Mouse (Mus musculus) liver, embryonic 14.5 days (tissue): ENCODE data around the gene Ints5. TPM values are rescaled to one million over a fixed set of nuclear protein-coding genes. Genes with fewer than 3 reads are reported as not detected.

Experiments used
- ATAC-seq: fragments of 200-750 bp; cut with Nextera tagmentation; 2 replicates; pipeline ENCODE4 v1.8.0; 2017; ENCODE audit warnings: moderate number of reproducible peaks, mild to moderate bottlenecking, moderate library complexity; ENCODE audit not compliant: insufficient read depth
- DNase-seq, 3 experiments: peaks; one replicate each; pipeline ENCODE4 v3.0.0-alpha.2; 2012 to 2013; ENCODE audit warnings: low read depth in 3 of 3, low spot score in 3 of 3
- H3K27ac ChIP-seq: fragments of 300-500 bp; sonication (generic); 2 replicates; pipeline ENCODE4 v1.5.1; 2014; ENCODE audit warnings: moderate library complexity, mild to moderate bottlenecking, control low read depth, inconsistent platforms
- H3K27me3 ChIP-seq: fragments of 300-500 bp; sonication (generic); 2 replicates; pipeline ENCODE4 v1.6.1; 2014; ENCODE audit warnings: mild to moderate bottlenecking, low read length, moderate library complexity; ENCODE audit not compliant: control insufficient read depth, insufficient read depth
- H3K36me3 ChIP-seq: fragments of 300-500 bp; sonication (generic); replicated peaks from 2 replicates; pipeline ENCODE4 v1.6.1; 2014; ENCODE audit warnings: low read depth; ENCODE audit not compliant: control insufficient read depth, insufficient read depth
- H3K4me1 ChIP-seq, 2 experiments: fragments of 200-500 bp in 1 of 2; fragments of 300-500 bp in 1 of 2; sonication (generic) in 1 of 2; replicated peaks; 2 replicates each; pipeline ENCODE4 v1.6.1; 2012 to 2014; ENCODE audit warnings: antibody characterized with exemption in 1 of 2, inconsistent platforms in 1 of 2, low read length in 1 of 2; ENCODE audit not compliant: control insufficient read depth in 2 of 2, insufficient read depth in 2 of 2
- H3K4me2 ChIP-seq: fragments of 300-500 bp; sonication (generic); 2 replicates; pipeline ENCODE4 v1.6.1; 2014; ENCODE audit warnings: low read depth, mild to moderate bottlenecking, control low read depth, moderate library complexity
- H3K4me3 ChIP-seq, 2 experiments: fragments of 200-500 bp in 1 of 2; fragments of 300-500 bp in 1 of 2; sonication (generic) in 1 of 2; 2 replicates each; pipeline ENCODE4 v1.5.1; 2012 to 2014; ENCODE audit warnings: low read depth in 2 of 2, low read length in 2 of 2, mild to moderate bottlenecking in 2 of 2, control low read depth in 1 of 2, inconsistent platforms in 1 of 2, moderate library complexity in 1 of 2; ENCODE audit not compliant: insufficient read depth in 1 of 2
- H3K9ac ChIP-seq: fragments of 300-500 bp; sonication (generic); replicated peaks from 2 replicates; pipeline ENCODE4 v1.6.1; 2014; ENCODE audit warnings: mild to moderate bottlenecking, control low read depth, moderate library complexity
- H3K9me3 ChIP-seq: fragments of 300-500 bp; sonication (generic); 2 replicates; pipeline ENCODE4 v1.6.1; 2016; ENCODE audit warnings: low read length, mixed read lengths; ENCODE audit not compliant: control insufficient read depth
- CTCF ChIP-seq: IDR thresholded peaks from 2 replicates; pipeline ENCODE4 v1.5.1; 2016; ENCODE audit warnings: antibody characterized with exemption, low read depth, control low read depth
- EP300 ChIP-seq: IDR thresholded peaks from 2 replicates; pipeline ENCODE4 v1.6.1; 2016; ENCODE audit warnings: antibody characterized with exemption, low read depth
- WGBS: fragments of 180-500 bp; shearing (Covaris S2); extraction: QIAGEN DNeasy Blood & Tissue Kit; methylation state at CpG from one replicate; pipeline ENCODE4 v1.1.7; 2014; ENCODE audit not compliant: insufficient replicate concordance; 5-methylcytosine and 5-hydroxymethylcytosine counted together
- polyA plus RNA-seq, 2 experiments: library from polyadenylated mRNA; depleted of rRNA in 1 of 2; stranded (reverse) in 1 of 2; unstranded in 1 of 2; fragments of >200 nt; fragmentation: Nextera tagmentation in 1 of 2; extraction: Ambion mirVana in 1 of 2; gene quantifications; 2 replicates each; pipeline versions ENCODE4 v1.2.1 to v1.2.3; 2012 to 2014

The Ints5 gene
- polyA plus RNA-seq, 2 experiments: 12.2 to 14.7 TPM

DNA sequence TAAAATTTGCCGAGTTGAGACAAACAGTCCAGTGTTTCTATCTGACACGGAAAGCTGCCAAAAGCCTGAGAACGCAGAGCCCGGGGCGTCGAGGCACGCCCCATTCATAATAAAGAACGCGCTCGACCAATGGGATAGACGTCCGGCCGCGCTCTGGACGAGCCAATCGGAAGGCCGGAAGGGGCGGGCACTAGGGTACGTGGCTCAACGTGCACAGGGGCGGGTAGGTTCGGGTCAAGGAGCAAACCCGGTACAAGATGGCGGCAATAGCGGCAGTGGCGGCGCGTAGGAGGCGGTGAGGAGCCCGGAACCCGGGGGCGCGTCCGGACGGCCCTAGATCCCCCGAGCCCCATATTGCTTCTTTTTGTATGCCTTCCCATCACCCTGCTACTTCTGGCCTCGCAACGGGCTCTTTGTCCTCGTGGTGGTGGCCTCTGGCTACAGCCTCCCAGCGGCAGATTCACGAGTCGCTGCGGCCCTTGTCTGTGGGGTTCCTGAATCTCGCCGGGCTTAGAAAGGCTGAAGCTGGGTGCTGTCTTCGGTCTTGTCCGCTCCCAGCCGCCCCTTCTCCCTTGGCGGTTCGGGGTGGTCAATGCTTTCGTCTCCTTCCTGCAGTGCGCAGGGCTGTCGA, 5.2 kb downstream of the Ints5 start, which contains the start of gene Ganab:
Gene Ganab, plus strand, starts transcription at position 207 of the 631 bp plus-strand sequence.
- ATAC-seq (peak; percentile 98), DNase-seq (peak; percentile 94 to 96 (median 96))
- Histone ChIP-seq H3K4me2 (peak within 1 kb of the TSS; percentile 76), H3K9ac (peak within 1 kb of the TSS; percentile 91), H3K4me1 (peaks cover 8 to 23% of the 10 kb centered on the region in 2 experiments), H3K9me3 (no peaks in the 10 kb centered on the region), H3K27me3 (no peaks in the 10 kb centered on the region), H3K4me3 (peak within 1 kb of the TSS; percentile 75 to 85), H3K36me3 (peaks cover 21% of the 10 kb centered on the region), H3K27ac (peak within 1 kb of the TSS; percentile 49)
- WGBS: under 1% methylated on average over 53 of the region's 53 CpGs
- TF ChIP-seq CTCF (peak; percentile 43), EP300 (no peak; the same call in 1 of the 2 replicates)

DNA sequence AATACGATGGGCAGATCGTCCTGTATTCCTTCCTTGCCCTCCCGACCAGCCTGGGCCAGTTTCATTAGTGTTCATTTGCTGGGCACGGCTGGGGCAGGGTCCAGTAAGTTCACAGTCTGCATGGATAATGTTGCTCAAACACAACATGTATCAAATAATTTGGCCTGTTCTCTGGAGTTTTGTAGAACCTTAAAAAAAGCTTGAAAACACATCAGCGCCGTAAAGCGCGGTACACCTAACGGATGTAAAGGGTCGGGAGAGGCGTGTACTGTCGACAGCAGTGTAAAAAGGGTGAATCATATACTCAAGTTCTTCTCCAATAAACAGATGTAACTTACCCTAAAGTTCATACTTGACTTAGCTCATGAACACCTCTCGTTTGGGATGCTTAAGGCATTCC, 5.8 kb downstream of the Ints5 start:
- H3K4me1 ChIP-seq: peaks cover 8 to 23% of the 10 kb centered on the region in 2 experiments
- WGBS: 2% methylated on average over 13 of the region's 13 CpGs
- H3K4me2 ChIP-seq: peak overlapping the region; percentile 76
- peak overlapping the region; percentile 91 for H3K9ac ChIP-seq
- H3K9me3 ChIP-seq: no peaks in the 10 kb centered on the region
- no peak for ATAC-seq
- no peak for DNase-seq
- TF ChIP-seq EP300 (no peak), CTCF (no peak)
- no peaks in the 10 kb centered on the region for H3K27me3 ChIP-seq
- peak overlapping the region; percentile 75 to 85 for H3K4me3 ChIP-seq
- H3K27ac ChIP-seq: peak overlapping the region; percentile 40
- peaks cover 27% of the 10 kb centered on the region for H3K36me3 ChIP-seq

DNA sequence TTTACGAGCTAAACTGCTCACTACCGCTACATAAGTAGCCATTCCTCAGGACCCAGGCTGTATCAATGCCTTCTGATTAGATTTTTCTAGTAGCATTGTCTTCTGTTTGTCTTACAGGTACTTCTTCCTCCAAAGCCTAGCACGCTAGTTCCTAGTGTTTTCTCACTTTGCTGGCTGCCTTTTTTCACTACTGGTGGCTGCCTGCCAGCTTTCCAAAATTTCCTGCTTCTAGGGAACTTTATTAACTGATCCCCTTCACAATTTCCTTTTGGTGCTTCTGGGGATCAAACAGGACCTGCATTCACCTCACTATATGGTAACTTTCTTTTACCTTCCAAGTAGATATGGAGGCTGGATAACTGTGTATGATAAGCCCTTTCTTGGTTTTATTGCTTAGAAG, 6.3 kb downstream of the Ints5 start:
- no peak for DNase-seq
- WGBS: 33% methylated on average over 3 of the region's 3 CpGs
- peak overlapping the region; percentile 76 for H3K4me2 ChIP-seq
- H3K4me3 ChIP-seq: peak overlapping the region; percentile 75 to 85
- H3K4me1 ChIP-seq: peaks cover 8 to 20% of the 10 kb centered on the region in 2 experiments
- no peaks in the 10 kb centered on the region for H3K27me3 ChIP-seq
- ATAC-seq: no peak
- no peak overlapping the region; the same call in 1 of the 2 replicates for H3K27ac ChIP-seq
- H3K9ac ChIP-seq: peak overlapping the region; percentile 91
- TF ChIP-seq EP300: no peak
- no peak for TF ChIP-seq CTCF
- no peaks in the 10 kb centered on the region for H3K9me3 ChIP-seq
- peaks cover 30% of the 10 kb centered on the region for H3K36me3 ChIP-seq

DNA sequence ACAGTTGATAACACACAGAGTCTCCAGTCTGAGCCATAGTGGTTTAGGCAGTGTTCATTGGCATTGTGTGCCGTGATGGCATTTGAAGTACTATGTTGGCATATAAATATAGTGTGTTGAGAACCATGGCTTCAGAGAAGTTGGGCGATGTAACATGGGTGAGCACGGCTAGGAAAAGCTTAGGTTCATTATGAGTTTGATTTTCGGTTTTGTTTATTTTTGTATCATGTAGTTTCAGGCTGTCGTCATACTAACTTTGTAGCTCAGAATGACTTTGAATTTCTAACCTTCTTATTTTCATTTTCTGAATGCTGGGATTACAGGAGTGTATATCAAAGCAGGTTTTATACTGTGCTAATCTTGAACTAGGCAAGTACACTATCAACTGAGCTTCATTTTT, 10.6 kb downstream of the Ints5 start:
- WGBS: 87% methylated on average over 5 of the region's 5 CpGs
- no peak for ATAC-seq
- Histone ChIP-seq H3K9ac (no peak overlapping the region), H3K9me3 (no peaks in the 10 kb centered on the region), H3K4me2 (no peak overlapping the region), H3K4me1 (peaks cover 8 to 11% of the 10 kb centered on the region in 2 experiments), H3K27me3 (no peaks in the 10 kb centered on the region), H3K27ac (no peak overlapping the region), H3K36me3 (peaks cover 54% of the 10 kb centered on the region), H3K4me3 (no peak overlapping the region)
- TF ChIP-seq EP300 (no peak), CTCF (no peak)
- DNase-seq: no peak

DNA sequence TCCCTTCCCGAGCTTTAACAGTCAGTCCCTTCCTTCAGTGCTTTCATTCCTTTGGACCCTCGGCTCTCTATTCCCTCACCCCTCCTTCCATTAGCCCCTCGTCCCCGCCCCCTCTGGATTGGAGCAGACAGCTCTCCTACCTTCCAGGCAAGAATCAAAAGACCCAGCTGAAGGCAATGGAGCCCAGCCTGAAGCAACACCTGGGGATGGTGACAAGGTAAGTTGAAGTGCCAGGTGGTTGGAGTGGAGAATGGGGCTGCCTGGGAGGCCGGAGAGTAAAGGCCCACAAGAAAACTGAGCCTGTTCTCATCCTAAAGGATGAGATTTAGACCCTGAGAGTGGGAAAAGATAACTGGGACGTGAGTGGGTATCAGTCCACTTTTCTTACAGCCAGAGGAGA, 15.7 kb downstream of the Ints5 start:
- no peak overlapping the region for H3K9ac ChIP-seq
- no peaks in the 10 kb centered on the region for H3K27me3 ChIP-seq
- no peak overlapping the region for H3K4me2 ChIP-seq
- no peak for DNase-seq
- peaks cover 94% of the 10 kb centered on the region for H3K36me3 ChIP-seq
- no peak for ATAC-seq
- no peak overlapping the region for H3K4me3 ChIP-seq
- no peak overlapping the region for H3K27ac ChIP-seq
- WGBS: 72% methylated on average over 6 of the region's 6 CpGs
- no peaks in the 10 kb centered on the region for H3K4me1 ChIP-seq
- no peaks in the 10 kb centered on the region for H3K9me3 ChIP-seq
- TF ChIP-seq CTCF (no peak), EP300 (no peak)
